Mouse (Mus musculus) erythroblast, embryonic 14.5 days (primary cell): ENCODE measurements around the gene Olfml1.

Experiments
- GATA1 ChIP-seq: IDR thresholded peaks from 2 replicates; pipeline ENCODE4 v1.6.1; 2012; ENCODE audit warnings: low read length, inconsistent platforms, mixed read lengths
- TAL1 ChIP-seq: IDR thresholded peaks from 3 replicates; pipeline ENCODE4 v1.6.1; 2012; ENCODE audit warnings: low read length, inconsistent platforms, mixed read lengths

DNA sequence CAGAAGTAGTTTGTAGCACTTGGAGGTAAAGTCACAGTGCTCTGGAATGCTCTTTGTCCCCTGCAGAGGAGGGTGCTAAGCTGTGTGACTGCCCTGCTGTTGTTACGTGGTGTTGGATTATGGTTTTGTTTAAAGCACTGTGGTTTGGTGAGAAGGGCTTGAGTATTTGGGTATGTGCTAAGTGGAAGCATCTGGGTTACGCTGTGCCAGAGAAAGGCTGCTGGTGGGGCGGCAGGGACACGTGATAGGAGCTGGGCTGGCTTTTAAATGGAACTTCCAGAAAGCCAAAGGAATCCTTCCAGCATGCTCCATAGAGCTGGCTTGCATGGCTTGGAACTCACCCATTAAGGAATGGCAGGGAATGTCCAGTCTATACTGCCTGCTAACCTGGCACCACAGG lies 52.0 kb downstream of the Olfml1 start:
- TF ChIP-seq GATA1 (no peak), TAL1 (no peak)
